Mouse (Mus musculus): ENCODE results near the gene Dffb. TPM values are rescaled to one million over a fixed set of nuclear protein-coding genes. Genes with fewer than 3 reads are reported as not detected.

Gene Dffb
- total and polyA plus RNA-seq, 3 experiments = 25.1 to 25.2 TPM; not detected in 1

DNA sequence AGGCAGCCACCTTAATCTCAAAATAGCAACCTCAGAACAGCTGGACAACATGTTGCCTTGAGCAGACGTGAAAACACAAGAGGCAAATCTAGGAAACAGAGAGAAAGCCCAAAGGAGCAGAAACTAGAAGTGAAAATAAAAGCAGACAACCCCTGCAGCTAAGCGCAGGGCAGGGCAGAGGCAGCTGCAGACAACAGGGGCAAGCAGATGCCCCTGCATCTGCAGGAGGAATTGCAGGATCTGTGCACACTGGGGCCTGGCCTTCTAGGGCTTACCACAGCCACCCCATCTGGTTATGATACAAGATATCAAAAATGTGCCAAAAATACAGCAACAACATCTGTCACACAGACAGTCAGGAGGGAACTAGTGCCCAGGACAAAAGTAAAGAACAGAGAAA, 7.4 kb downstream of the Dffb start:
- TF ChIP-seq ZMIZ1 (IDR thresholded peaks at IDR 0.05; ENCODE audit: low read depth, low read length) (no peak), MXI1 (IDR thresholded peaks at IDR 0.05; ENCODE audit: low read depth, low read length) (no peak), TBP (IDR thresholded peaks at IDR 0.05; ENCODE audit: low read depth, low read length) (no peak), POLR2A (IDR thresholded peaks at IDR 0.05; ENCODE audit: control insufficient read depth in 1 of 2, insufficient read depth in 1 of 2, low read depth in 1 of 2, low read length in 2 of 2, poor library complexity in 1 of 2) (no peak), ZKSCAN1 (IDR thresholded peaks at IDR 0.05; ENCODE audit: low read depth, low read length) (no peak), JUND (IDR thresholded peaks at IDR 0.05; ENCODE audit: low read depth, low read length) (no peak), MEF2A (IDR thresholded peaks at IDR 0.05; ENCODE audit: extremely low read depth, insufficient replicate concordance, low read depth, low read length, poor library complexity, severe bottlenecking) (no peak), HCFC1 (IDR thresholded peaks at IDR 0.05; ENCODE audit: low read depth, low read length) (no peak), USF1 (IDR thresholded peaks at IDR 0.05; ENCODE audit: low read depth, low read length) (no peak), POLR2AphosphoS2 (IDR thresholded peaks at IDR 0.05; ENCODE audit: low read length) (no peak), UBTF (IDR thresholded peaks at IDR 0.05; ENCODE audit: borderline replicate concordance, insufficient read depth, low read depth, low read length) (no peak)
- Histone ChIP-seq H3K9me3 (replicated peaks; ENCODE audit: insufficient read depth, low read length) (no peaks in the 10 kb centered on the region), H3K9ac (ENCODE audit: control insufficient read depth, low read depth, low read length, poor library complexity, severe bottlenecking) (no peak overlapping the region), H3K27me3 (ENCODE audit: control insufficient read depth in 1 of 2, insufficient read depth in 2 of 2, low read length in 2 of 2) (no peaks in the 10 kb centered on the region), H3K27ac (ENCODE audit: control insufficient read depth, low read depth, low read length) (no peak overlapping the region), H3K4me1 (ENCODE audit: control insufficient read depth in 1 of 2, insufficient read depth in 2 of 2, low read length in 2 of 2) (no peaks in the 10 kb centered on the region), H3K36me3 (ENCODE audit: control insufficient read depth in 1 of 2, insufficient read depth in 2 of 2, low read length in 2 of 2) (no peaks in the 10 kb centered on the region; a peak in 1 of 4 replicates), H3K79me2 (ENCODE audit: control insufficient read depth, insufficient read depth, low read length, poor library complexity) (no peaks in the 10 kb centered on the region), H3K4me3 (ENCODE audit: control insufficient read depth in 1 of 2, insufficient read depth in 1 of 2, low read depth in 2 of 2, low read length in 2 of 2) (no peak overlapping the region)
- DNase-seq (ENCODE audit: low read depth, low spot score) = no peak

DNA sequence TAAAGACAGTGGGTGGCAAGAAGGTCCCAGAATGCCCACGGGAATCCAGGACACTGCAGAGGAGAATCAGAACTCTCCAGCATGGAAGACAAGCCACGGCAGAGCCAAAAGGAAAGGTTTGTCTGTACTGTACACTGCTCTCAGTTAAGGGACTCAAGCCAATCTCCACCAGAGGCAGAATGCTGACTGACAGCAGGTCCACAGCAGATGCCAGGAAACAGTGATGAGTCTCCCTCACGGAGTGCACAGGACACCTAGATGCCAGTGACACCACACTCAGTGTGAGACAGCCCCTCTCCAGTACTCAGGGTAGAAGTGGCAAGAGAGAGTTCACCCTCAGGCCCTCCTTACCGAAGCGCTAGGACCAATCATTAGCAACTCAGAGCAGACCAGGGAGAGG, 8.3 kb downstream of the Dffb start:
- Histone ChIP-seq H3K4me3 (ENCODE audit: control insufficient read depth in 1 of 2, insufficient read depth in 1 of 2, low read depth in 2 of 2, low read length in 2 of 2) (no peak overlapping the region), H3K4me1 (ENCODE audit: control insufficient read depth in 1 of 2, insufficient read depth in 2 of 2, low read length in 2 of 2) (no peaks in the 10 kb centered on the region), H3K9ac (ENCODE audit: control insufficient read depth, low read depth, low read length, poor library complexity, severe bottlenecking) (no peak overlapping the region), H3K9me3 (replicated peaks; ENCODE audit: insufficient read depth, low read length) (no peaks in the 10 kb centered on the region), H3K79me2 (ENCODE audit: control insufficient read depth, insufficient read depth, low read length, poor library complexity) (no peaks in the 10 kb centered on the region), H3K27me3 (ENCODE audit: control insufficient read depth in 1 of 2, insufficient read depth in 2 of 2, low read length in 2 of 2) (no peaks in the 10 kb centered on the region), H3K27ac (ENCODE audit: control insufficient read depth, low read depth, low read length) (no peak overlapping the region), H3K36me3 (ENCODE audit: control insufficient read depth in 1 of 2, insufficient read depth in 2 of 2, low read length in 2 of 2) (no peaks in the 10 kb centered on the region; a peak in 1 of 4 replicates)
- no peak for TF ChIP-seq E2F4 (IDR thresholded peaks at IDR 0.05; ENCODE audit: borderline replicate concordance, low read depth, low read length)
- TF ChIP-seq NRF1 (IDR thresholded peaks at IDR 0.05; ENCODE audit: insufficient read depth, low read depth, low read length, poor library complexity, severe bottlenecking) = no peak
- TF ChIP-seq JUND (IDR thresholded peaks at IDR 0.05; ENCODE audit: low read depth, low read length) = no peak
- TF ChIP-seq ETS1 (IDR thresholded peaks at IDR 0.05; ENCODE audit: low read depth, low read length) = no peak
- DNase-seq (ENCODE audit: low read depth, low spot score) = no peak

DNA sequence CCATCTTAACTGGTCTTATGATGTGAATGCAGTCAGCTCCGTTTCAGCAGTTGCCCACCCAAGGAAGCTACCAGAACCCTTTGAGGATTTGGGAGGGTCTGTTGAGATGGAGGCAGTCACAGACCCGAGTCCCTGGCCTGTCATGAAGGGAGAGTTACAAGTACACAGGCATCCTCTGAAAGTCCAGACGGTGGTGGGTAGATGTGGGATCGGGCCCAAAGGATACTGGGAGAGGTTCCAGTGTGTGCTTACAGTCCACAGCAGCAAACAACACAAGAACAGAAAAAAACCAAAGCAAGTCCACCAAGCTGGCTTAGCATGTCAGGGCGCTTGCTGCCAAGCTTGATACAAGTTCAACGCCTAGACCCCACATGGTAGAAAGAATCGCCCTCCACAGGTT, 12.3 kb downstream of the Dffb start:
- Histone ChIP-seq H3K9ac (ENCODE audit: control insufficient read depth, low read depth, low read length, poor library complexity, severe bottlenecking) (no peak overlapping the region), H3K9me3 (replicated peaks; ENCODE audit: insufficient read depth, low read length) (no peaks in the 10 kb centered on the region), H3K4me3 (ENCODE audit: control insufficient read depth in 1 of 2, insufficient read depth in 1 of 2, low read depth in 2 of 2, low read length in 2 of 2) (no peak overlapping the region), H3K27ac (ENCODE audit: control insufficient read depth, low read depth, low read length) (no peak overlapping the region), H3K36me3 (ENCODE audit: control insufficient read depth in 1 of 2, insufficient read depth in 2 of 2, low read length in 2 of 2) (peaks cover 0 to 6% of the 10 kb centered on the region in 2 experiments; a peak in 3 of 4 replicates), H3K4me1 (ENCODE audit: control insufficient read depth in 1 of 2, insufficient read depth in 2 of 2, low read length in 2 of 2) (peaks cover 0 to 5% of the 10 kb centered on the region in 2 experiments; a peak in 1 of 4 replicates), H3K27me3 (ENCODE audit: control insufficient read depth in 1 of 2, insufficient read depth in 2 of 2, low read length in 2 of 2) (no peaks in the 10 kb centered on the region), H3K79me2 (ENCODE audit: control insufficient read depth, insufficient read depth, low read length, poor library complexity) (peaks cover 5% of the 10 kb centered on the region; the same call in 1 of the 2 replicates)
- TF ChIP-seq USF1 (IDR thresholded peaks at IDR 0.05; ENCODE audit: low read depth, low read length) (no peak), ZMIZ1 (IDR thresholded peaks at IDR 0.05; ENCODE audit: low read depth, low read length) (no peak), HCFC1 (IDR thresholded peaks at IDR 0.05; ENCODE audit: low read depth, low read length) (no peak), POLR2AphosphoS2 (IDR thresholded peaks at IDR 0.05; ENCODE audit: low read length) (no peak), ZKSCAN1 (IDR thresholded peaks at IDR 0.05; ENCODE audit: low read depth, low read length) (no peak), RAD21 (IDR thresholded peaks at IDR 0.05; ENCODE audit: low read depth, low read length) (no peak), ELF1 (IDR thresholded peaks at IDR 0.05; ENCODE audit: low read depth, low read length) (no peak), MEF2A (IDR thresholded peaks at IDR 0.05; ENCODE audit: extremely low read depth, insufficient replicate concordance, low read depth, low read length, poor library complexity, severe bottlenecking) (no peak), MYB (IDR thresholded peaks at IDR 0.05; ENCODE audit: low read depth, low read length) (no peak), ZC3H11A (IDR thresholded peaks at IDR 0.05; ENCODE audit: low read depth, low read length) (no peak), MAX (IDR thresholded peaks at IDR 0.05; ENCODE audit: low read length) (no peak), SIN3A (IDR thresholded peaks at IDR 0.05; ENCODE audit: low read length) (no peak)
- DNase-seq (ENCODE audit: low read depth, low spot score) = no peak

Measured in MEL (cell line).